Mouse (Mus musculus) heart, adult 8-10 months (tissue): ENCODE measurements around the gene Slc25a44. TPM values are rescaled to one million over a fixed set of nuclear protein-coding genes. Genes with fewer than 3 reads are reported as not detected.

ENCODE experiments used
- DNase-seq: peaks from one replicate; pipeline ENCODE4 v3.0.0; 2022; ENCODE audit warnings: low spot score
- total RNA-seq, 4 experiments: library from RNA; stranded (reverse); gene quantifications; 2 replicates each; pipeline ENCODE4 v1.2.4; 2022

The Slc25a44 gene
- 10 to 100 TPM; 13.1 to 14.7 (median 14.1) TPM for total RNA-seq

DNA sequence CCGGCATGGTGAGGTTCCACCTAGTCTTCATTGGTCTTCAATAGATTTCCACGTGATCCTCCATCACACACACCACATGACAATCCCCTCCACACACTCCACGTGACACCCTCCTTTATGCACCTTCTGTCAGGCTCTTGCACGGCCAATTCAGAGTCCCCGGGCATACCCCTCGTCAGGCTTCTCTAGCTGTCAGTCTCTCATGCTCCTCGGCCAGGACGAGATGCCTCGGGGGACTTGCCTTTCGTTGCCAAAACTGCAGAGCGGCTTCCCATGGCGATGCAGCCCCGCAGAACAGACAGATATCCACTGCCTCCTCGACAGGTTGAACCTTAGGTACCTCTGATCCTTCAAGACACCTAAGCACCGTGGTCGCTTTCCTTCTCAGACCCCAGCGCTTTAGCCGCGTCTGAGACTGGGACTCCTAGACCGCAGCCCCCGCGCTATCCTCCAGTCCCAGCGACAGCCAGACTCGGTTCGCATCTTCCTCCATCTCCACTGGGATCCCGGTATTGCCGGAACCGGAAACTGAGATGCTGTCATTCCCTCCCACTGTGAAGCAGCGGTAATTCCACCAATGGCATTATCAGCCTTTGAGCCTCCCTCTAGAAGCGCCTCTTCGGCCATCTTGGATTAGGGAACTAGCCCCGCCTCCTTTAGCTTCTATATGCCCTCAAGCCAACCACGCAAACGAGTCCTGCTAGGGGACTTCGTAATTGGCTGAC is at the start of gene Slc25a44:
TSS of gene Slc25a44 (minus strand) at position 535 of the 725 bp plus-strand sequence.
- peak; percentile 98 for DNase-seq

DNA sequence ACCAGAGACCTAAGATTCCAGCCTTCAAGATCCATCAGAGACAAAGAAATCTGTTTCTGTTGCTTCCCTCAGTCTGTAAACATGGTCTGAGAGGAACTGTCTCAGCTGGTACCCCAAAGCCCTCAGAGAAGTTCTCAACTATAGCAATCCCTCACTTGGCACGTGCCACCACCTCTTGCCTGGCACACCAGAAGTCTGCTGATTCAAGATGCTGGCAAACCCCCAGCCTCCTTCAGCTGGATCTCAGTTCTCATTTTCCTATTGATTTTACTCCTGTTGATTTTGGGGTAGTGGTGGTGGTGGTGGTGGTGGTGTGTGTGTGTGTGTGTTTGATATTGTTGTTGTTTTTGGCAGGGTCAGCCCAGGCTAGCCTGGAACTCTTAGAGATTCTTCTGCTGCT is 48.6 kb upstream of the Slc25a44 start:
- no peak for DNase-seq

DNA sequence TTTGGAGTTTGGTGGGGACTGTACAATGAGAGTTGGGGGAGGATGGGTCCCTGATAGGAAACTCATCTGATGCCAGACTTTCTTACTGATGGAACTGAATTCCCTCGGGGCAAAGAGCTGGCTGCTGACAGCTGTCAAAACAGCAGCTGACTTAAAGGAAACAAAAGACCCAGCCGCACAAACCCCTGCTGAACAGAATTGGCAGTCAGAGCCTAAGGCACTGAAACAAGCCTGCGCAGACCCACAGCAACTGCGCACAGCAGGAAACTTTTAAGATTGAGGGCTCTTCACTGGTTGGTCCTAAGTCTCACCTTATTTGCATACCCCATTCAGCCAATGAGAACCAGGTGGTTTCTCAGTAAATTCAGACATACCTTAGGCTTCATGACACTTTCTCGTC is 48.1 kb upstream of the Slc25a44 start:
- DNase-seq: no peak

DNA sequence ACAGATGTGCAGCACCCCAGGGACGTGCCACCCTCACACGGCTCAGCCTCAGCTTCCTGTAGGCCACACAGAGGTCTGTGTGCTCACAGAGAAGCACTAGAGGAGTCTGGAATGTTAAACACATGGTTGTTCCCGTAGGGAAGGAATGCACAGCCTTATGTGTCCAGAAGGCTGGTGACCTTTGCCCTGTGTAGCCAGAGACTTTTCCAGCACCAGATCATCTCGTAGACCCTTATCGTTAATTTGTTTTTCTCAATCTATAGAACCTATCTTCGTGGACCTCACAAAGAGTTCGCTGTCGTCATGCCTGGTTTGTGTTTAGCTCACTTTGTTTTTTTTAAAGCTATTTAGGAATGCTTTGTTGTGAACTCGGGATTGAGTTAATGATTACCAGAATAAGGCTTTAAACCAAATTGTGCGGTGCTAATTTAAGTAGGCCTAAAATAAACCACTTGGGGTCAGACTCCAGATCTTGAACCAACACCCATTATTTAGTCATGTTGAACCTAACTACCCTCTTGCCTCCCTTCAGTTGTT is 46.1 kb upstream of the Slc25a44 start:
- no peak for DNase-seq

DNA sequence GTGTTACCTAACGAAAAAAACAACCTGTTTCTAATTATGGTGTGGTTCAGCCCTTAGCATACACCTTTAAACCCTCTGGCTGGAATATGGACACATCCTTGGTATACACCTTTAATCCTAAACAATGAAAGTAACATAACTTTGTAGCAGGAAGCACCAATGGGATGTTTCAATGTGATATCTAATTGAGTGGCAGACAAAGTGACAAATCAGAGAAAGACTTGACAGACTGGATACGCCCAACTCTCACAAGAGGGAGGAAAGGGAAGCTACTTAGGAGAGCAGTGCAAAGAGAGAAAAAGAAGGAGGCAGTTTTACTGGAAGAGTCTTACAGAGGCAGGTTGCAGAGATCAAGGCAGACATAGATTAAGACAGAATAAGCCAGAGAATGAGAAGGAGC is 44.5 kb upstream of the Slc25a44 start:
- no peak for DNase-seq

DNA sequence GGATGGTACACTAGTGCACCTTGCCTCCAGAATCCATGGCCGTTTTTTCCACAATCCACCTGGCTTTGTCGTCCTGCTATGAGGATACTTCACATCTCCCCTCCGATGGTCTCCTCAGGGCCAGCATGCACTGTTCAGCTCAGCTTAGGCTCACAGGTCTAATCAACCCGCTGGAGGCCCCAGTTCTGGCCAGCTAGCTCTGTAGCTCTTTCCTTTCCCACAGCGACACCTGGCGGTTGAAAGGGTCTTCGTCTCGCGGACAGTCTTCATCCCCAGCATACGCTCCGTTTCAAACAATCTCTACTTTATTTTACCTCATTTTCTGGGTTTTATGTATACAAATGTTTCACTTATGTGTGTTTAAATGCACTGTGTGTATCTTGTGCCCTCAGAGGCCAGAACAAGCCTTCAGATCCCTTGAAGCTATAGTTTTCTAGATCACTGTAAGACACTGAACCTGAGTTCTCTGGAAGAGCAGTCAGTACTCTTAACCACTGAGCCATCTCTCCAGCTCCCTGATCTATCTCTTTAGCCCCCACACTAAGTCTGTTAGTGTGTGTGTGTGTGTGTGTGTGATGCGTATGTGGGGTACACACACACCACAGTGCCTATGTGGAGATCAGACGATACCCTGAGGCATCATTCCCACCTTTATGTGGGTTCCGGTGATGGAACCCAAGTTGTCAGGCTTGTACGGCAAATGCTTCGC is 42.3 kb upstream of the Slc25a44 start:
- DNase-seq: peak; percentile 84

DNA sequence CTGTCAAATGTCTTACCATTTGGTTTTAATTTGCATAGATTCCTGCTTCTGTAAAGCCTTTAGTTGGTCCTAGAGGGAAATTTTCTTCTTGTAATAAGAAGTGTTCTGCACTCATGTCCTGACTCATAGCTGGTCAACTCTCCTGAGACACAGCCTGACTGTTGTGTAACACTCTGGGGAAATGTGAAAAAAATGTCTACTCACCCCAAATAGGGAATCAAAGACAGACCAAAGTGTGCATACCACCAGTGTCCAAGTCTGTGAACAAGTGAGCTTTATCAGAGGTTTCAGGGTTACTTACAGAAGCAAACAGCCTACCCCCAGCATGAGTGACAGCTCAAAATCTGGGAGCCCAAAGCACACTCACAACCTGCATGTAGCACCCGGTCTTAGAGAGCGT is 40.2 kb upstream of the Slc25a44 start:
- no peak for DNase-seq

DNA sequence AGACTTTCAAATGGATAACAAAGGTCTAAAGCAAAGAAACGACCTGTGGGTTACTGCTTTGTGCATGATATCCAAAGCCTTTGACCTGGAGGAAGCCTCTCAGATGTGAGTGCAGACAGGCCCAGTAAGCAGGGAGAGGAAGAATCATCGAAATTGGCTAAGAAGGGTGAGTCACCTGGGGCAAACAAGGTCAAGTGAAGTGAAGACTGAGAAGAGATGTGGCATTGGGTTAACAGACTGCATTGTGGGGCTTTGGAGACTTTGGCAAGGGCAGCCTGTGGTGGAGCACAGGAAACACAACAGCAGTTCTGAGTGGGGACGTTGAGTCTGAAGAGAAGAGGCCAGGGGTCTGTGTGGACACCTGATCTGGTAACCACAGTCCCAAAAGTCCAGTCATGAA is 39.5 kb upstream of the Slc25a44 start:
- DNase-seq: no peak

DNA sequence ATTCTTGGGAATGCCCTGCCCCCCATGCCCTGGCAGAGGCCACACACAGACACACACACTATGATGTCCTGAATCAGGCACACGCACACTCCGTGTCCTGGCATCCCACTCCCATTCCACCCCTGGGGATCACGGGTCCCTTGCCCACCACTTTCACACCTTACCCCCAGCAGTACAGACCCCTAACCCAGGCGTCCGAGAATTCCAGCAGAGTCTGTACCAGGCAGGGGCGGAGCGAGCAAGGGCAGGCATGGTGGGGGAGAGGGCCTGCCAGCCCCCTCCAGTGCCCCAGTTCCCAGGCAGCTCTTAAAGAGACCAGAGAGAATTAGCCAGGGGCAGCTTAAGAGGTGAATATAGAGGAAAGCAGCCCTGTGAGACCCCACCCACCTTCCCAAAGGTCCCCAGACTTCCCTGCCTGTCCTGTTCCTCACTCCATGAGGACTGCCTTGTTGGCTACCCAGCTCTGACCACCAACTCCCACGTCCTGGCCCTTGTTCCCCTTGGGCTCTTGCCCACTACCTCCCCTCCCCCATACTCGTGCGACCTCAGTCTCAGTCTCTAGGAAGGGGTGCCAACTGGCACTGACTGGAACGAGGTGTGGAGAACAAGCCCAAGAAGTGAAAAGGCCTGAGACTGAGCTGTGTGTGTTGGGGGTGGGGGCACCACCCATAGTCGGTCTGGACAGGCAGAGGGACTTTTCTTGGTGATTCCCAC is 36.2 kb upstream of the Slc25a44 start, which contains the start of gene Sema4a:
TSS of gene Sema4a (minus strand) at position 200 of the 714 bp plus-strand sequence.
- DNase-seq: no peak

DNA sequence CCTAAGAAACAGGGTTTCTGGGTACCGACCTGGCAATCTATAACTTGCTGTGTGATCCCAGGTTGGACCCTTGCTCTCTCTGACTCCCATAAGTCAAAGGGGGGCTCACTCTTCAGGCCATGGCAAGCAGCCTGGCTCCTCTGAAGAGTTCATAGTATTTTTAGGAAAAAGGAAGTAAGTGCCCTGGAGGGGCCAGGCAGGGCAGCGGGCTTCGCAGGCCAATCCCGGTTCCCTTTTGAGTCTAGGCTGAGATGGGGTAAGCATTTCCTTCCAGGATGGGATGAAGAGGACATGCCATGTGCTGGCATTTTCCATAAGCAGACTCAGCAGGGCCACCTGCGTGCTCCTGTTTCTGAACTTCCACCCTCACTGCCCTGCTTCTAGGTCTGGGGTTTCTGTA is 35.1 kb upstream of the Slc25a44 start:
- DNase-seq: no peak

DNA sequence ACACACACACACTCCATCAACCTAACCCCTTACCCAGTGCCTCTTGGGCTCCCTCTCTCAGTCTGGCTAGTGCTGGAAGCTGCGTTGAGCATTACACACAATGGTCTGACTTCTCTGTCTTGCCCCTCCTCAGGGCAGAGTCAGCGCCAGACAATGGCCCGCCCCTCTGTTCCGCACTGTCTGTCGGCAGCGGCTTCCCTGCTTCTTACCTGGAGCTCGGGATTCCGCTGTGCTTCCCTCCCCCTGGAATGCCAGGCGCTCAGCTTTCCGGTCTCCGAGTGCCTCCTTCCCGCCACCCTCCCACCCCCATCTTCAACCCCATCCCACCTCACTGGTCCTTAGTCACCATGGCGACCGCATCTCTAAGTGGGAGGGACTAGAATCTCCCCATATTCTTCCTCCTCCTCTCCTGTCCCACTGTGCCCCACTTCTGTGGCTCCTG is 33.9 kb upstream of the Slc25a44 start:
- no peak for DNase-seq

DNA sequence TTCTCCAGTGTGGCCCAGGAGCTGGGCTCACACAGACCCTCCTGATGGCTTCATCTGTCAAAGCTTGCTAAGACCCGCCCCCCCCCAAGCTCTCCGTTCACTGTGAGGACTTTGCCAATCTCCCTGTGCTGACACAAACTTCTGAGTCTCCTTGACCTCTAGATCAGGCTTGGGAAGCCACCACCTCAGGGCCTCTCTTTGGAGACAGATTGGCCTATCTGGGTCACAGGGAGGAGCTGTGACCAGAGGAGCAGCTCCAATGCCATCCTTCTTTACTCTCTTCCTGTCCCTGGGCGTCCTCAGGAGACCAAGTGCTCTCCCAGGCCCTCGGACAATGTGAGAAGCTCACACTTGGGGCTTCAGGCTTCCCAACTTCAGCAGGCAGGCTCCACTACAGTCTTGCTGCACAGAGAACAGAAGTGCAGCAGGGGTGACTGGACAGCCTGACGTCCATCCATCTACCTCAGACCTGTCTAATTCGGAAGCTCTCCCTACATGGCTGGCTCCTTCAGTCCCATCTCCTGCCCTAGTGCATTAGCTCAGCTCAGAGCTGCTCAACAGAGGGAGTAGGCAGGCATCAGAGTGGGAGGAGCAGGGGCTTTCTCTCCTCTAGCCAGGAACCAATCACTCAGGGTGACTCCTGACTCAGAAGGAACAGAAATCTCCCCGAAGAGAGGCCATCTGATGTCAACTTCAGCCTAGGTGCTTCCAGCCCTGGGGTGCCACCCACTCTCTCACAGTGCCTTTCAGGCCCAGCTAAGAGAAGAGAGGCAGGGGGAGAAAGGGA is 32.0 kb upstream of the Slc25a44 start:
- no peak for DNase-seq

DNA sequence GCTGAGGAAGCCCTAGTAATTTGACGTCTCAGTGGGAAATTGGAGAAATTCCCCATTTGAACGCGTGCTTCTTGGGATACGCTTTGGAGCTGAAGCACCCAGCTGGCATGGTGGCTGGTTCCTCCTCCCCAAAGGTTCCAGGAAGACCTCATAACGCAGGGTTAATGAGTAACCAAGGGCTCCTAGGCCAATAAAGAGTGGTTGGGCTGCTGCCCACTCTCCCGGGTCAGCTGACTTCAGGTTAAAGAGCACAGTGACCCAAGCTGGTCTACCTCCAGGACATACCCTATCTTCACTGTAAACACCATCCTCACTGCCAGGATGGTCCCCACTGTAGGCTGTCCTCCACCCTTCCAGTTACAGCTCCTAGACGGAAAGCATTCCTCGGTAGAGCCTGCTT is 31.4 kb upstream of the Slc25a44 start:
- DNase-seq: no peak

DNA sequence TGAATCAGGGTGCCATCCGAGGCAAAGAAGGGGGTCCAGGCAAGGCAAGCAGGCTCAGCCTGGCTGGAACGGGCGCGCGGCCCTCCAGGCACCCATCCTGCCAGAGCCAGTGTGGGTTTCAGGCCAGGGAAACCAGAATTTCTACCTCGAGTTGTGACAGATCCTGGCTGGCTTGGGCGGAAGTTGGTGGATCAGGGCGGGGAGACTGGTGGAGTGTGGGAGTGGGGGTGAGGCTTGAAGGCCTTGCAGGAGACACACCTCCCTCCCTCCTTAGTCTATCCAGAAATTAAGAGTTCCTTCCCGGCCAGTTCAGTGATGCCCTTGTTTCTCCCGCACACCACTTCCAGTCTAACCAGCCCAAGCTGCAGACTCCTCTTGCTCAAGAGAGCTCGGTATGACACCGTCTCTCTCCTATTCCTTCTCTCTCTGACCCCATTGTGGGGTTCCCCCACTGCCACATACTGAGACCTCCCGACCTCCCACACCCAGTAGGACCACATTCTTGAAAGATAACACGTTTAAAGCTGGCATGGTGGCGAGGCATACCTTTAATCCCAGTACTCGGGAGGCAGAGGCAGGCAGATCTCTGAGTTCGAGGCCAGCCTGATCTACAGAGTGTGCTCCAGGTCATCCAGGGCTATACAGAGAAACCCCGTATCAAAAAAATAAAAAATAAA is 30.8 kb upstream of the Slc25a44 start:
- no peak for DNase-seq

DNA sequence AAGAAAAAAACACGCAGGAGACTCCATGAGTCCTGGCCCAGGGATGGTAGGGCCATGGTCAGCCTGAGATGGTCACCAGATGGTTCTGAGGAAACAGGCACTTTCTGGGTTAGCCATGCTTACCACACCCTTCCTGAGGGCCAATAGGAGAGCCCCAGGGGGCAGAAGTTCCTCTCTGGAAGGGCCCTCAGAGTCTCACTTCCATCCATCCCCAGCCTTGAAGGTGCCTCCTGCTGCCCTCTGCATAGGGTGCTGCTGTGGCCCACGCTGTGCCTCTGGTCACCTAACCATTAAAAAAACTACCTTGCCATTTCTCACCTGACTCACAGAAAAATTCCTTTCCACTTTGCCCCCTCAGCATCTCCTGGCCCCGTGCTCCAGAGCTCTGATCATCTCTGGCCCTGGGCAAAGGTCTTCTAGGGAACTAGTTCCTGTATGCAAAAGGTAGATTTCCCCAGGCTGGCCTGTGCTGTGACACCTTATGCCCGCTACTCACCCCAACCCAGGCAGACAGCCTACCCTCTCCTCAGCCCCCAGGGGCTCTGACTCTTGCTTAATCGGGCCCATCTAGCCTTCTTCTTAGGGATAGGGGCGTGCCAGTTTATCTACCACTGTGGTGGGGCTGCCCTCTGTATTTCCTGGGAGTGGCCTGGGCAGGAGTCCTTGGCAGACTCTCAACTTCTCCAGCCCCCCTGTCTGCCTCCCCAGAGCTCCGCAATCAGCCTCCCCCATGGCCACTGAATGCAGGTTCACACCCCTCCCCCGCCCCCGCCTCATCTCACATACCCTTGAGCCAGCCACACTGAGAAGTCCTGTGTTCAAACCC is 30.0 kb upstream of the Slc25a44 start:
- DNase-seq: no peak

DNA sequence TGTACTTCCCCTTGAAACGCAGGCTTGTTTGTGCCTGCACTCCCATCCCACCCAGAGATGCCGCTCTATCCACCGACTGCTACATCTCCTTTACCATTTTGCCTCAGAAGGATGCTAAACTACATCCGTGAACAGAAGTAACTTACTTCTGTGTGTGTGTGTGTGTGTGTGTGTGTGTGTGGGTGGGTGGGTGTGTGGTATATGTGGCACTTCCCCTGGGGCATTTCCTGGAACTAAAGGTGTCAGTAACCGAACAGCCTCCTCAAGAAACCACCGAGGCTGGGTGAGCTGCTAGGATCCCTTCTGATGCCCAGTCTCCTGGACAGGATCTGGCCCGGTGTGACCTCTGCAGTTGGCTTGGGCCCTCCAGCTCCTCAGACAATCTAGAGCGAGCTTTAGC is 29.0 kb upstream of the Slc25a44 start:
- DNase-seq: no peak

DNA sequence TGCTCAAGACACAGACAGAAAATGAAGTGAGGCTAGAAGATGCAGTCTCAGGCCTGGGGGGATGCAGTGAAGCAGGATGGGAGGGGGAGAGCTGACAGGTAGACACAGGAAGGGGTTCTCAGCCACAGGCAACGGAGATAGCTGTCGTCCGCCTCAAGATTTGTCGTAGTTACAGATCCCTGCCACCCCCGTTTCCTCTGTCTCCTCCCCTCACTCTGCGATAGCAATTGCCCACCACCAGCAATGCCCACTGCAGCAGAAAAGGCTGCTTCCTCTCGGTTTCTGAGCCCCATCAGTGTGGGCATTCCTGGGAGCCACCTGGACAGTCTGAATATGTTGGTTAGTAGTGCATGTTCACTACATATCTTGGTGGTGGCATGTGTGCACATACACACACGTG is 28.4 kb upstream of the Slc25a44 start:
- no peak for DNase-seq

DNA sequence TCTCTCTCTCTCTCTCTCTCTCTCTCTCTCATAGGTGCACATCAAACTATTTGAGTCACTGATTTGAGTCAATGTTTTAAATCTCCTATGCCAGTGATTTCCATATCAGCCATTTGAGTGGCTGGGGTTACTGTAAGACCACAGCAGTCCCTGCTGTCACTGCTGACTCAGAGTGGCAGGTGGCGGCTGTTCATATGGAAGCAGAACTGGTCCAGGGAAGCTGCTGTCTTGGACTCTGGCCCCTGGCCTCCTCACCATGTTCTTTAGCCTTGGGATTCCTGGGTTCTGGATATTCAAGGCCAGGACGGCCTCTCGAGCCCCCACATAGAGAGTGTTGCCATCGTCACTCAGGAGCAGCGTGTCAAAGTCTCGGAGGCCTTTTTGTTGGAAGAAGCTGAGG is 27.8 kb upstream of the Slc25a44 start:
- no peak for DNase-seq

DNA sequence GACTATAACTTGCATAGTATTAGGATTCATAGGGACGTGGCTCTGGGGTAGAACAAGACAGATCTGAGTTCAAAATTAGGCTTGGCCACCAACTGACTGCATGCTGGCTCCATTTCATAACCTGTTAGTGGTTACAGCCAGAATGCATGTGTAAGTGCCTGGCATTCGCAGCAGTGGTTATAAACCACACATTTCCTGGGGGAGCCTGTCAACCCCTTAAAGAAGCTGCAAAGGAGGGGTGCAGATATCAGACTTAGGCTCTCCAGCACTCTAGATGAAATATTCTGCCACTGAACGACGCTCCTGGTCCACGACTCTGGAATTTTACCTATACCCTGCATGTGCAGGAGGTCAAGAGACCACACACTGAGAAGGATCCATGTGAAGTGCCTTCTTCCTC is 27.3 kb upstream of the Slc25a44 start:
- no peak for DNase-seq
